Mouse (Mus musculus) lung, postnatal 36 days (tissue): ENCODE data around the gene Plxna1.

Experiments used
- DNase-seq: peaks from one replicate; pipeline ENCODE4 v3.0.0; 2022; ENCODE audit warnings: mixed read lengths

Plxna1 gene

GRCm38 (mm10) chr6:89360709-89361417, 1.6 kb downstream of the Plxna1 start:
- DNase-seq, result no peak

GRCm38 (mm10) chr6:89359771-89360708, 2.4 kb downstream of the Plxna1 start:
- no peak for DNase-seq

GRCm38 (mm10) chr6:89359192-89359591, 3.2 kb downstream of the Plxna1 start:
- DNase-seq, result no peak

DNA sequence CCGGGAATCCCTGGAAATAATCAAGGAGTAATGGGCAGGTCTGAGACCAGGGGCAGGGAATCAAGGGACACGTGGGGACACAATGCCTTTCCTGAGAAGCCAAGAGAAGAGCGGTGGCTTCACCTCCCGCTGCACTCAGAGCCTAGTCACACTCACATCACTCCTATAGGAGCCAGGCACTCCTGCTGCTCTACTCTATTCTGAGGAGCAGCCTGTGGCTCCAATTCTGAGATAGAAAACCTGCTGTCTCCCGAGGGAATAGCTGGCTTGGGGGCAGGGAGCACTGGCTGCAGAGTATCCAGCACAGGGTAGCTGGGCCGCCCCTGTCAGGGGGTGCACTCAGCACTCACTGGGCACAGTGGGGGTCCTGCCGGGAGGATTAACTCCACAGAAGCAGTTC, 6.8 kb downstream of the Plxna1 start:
- no peak for DNase-seq

- DNase-seq, result no peak
Measured at GRCm38 (mm10) chr6:89354726-89355125, 7.7 kb downstream of the Plxna1 start.

DNA sequence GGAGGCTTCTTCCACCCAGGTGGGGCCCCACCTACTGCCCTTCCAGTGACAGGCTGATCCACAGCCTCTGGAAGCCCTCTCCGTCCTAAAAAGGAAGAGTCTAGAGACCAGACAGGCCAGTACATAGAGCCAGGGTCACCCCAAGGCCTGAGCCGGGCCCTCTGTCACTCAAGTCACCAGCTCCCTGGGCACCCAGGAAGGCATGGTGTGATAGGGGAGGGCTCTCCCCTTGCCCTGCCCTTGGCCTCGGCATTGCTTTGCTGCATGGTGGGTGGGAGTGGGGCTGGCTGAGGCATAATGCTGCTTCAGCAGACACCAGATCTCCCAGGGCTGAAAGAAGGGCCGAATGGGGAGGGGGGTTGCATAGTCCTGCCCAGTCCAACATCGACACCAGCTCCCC, 8.3 kb downstream of the Plxna1 start:
- DNase-seq, result no peak

DNA sequence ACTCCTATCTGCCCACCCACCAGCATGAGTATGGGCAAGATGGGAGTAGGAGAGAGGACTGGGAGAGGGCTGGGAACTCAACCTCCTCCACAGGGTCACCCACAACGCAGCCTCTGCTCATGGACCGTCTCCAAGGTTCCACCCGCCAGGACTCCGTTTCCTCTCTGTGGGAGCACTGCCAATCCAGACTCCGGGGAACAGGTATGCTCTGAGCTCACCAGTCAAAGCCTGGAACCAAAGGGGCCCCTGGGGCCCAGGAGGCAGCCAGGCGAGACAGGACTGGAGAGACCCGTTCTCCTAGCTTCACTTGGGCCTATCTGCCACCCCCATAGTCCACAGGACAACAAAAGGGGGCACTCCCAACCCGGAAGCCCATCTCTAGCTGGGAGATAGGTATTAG, 9.3 kb downstream of the Plxna1 start:
- DNase-seq, result no peak

GRCm38 (mm10) chr6:89351441-89352137, 10.8 kb downstream of the Plxna1 start:
- peak; percentile 63 for DNase-seq

DNA sequence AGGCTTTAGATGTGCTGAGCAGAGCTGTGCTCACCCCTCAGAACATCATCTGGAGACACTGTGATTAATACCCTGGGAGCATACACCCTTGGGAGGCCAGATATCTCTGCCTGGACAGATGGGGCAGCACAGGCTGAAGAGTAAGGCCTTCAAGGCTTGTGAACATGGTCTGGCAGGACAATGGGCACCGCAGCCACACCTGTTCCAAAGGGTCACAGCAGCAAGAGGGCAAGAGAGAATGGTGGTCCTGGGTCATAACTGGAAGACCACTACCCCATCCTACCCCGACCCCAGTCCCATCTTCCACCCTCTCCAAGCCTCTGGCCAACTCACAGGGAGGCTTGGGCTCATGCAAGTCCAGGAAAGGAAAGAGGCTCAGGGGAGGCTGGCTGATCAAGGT, 11.9 kb downstream of the Plxna1 start:
- DNase-seq, result no peak

GRCm38 (mm10) chr6:89350037-89350515, 12.3 kb downstream of the Plxna1 start:
- DNase-seq, result peak; percentile 63

DNA sequence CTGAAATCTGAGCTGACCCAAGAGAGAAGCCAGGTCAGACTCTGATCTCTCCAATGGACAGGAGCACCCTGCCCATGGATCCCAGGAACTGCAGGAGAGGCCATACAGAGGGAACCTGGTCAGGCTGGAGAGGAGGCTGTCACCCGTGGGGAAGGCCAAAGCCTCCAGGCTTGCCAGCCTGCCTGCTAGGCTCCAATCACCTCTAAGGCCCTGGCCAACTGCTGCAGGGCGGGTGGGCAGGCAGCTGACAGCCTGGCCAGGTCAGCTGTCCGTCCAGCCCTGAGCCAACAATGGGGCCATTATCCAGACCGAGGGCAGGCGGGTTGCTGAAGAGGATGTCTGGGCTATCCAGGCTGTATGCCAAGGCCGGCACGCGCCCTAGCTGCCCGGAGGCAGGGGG, 14.1 kb downstream of the Plxna1 start:
- DNase-seq, result peak; percentile 56

DNA sequence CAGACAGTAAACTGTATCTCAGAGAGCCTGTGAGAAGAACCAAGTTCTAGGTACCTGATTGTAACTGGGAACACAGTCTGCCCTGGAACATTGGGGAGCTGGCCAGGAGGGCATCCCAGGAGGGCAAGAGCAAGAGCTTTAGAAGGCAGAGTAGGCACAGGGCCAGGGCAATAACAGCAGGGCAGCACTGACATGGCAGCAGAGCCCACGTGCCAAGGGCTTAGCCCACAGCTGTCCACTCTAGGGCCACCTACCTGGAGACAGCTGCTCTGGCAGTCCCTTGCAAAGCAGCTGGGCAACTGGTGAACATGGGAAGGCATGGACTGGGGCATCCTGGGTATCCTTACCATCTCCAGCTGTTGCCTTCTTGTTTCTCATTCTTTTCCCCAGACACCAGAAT, 14.6 kb downstream of the Plxna1 start:
- no peak for DNase-seq

- DNase-seq, result no peak
Measured at GRCm38 (mm10) chr6:89345855-89346254, 16.6 kb downstream of the Plxna1 start.

DNA sequence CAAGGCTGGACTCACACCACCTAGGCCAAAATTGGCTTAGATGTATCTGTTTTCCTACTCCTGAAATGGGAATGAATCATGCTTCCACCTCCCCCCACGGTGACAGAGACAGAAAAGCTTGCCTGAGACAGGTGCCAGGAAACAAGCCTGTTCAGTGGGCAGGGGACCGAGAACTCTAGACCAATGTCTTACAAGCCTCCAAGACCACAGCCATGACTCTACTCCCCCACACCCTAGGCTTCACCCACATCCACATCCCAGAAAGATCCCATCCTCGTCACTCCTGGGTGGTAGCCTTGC, 17.0 kb downstream of the Plxna1 start:
- no peak for DNase-seq

DNA sequence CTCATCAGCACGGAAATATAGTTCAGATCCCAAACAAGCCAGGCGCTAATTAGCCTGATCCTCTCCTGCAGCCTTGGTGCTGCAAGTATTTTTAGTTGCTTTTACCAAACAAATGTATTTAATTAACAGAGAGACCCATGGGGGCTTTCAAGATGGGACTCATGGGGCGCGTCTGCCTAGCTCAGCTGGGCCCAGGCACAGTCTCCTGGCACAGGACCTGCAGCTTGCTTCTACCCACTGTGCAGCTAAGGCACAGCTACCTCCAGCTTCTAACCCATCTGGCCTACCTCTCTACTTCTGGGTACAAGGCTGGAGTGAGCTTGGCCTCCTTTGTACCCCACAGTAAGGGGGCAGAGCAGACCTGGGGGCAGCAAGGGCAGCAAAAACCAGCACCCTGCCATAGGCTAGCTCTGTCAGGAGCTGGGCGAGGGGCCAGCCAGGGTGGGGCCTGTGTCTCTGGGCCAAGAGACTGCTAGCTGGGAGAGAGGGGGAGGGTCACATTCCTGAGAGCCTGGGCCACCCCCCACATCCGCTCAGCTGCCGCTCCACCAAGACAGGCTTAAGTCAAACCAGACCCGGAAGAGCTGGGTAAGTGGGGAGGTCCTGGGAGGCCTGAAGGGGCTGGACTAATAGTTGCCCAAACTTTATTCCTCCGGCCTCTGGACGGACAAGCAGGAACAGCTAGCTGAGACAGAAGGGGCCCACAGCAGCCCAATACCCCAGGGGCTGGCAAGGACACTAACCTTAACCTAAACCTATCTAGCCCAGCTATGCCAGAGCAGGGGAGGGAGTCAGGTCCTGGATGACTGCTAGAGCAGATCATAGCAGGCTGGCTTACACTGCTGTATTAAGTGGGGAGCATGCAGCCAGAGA, 17.6 kb downstream of the Plxna1 start:
- peak; percentile 96 for DNase-seq

- no peak for DNase-seq
Measured at GRCm38 (mm10) chr6:89341981-89342380, 20.4 kb downstream of the Plxna1 start.

GRCm38 (mm10) chr6:89339447-89339846, 23.0 kb downstream of the Plxna1 start:
- peak; percentile 49 for DNase-seq

GRCm38 (mm10) chr6:89338733-89339132, 23.7 kb downstream of the Plxna1 start:
- no peak for DNase-seq

DNA sequence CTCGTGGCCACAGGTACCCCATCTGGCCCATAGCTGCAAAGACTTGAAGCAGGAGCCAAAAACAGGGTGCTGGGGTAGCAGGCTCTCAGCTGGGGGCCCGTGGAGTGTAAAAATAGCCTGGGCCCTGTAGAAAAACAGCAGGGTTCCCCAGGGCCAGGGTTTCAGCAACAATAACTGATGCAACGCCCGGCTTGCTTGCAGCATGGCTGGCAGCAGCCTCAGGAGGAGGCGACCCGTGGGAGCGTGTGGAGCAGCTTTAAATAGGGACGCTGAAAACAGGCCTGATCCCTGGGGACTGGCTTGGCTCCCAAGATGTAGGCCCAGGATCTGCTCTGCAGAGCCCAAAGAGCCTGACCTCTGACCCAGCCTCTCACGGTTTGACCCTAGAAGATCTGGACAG, 24.8 kb downstream of the Plxna1 start:
- DNase-seq, result no peak

GRCm38 (mm10) chr6:89333964-89334702, 28.3 kb downstream of the Plxna1 start:
- no peak for DNase-seq

- DNase-seq, result no peak
Measured at GRCm38 (mm10) chr6:89330957-89331356, 31.5 kb downstream of the Plxna1 start.

DNA sequence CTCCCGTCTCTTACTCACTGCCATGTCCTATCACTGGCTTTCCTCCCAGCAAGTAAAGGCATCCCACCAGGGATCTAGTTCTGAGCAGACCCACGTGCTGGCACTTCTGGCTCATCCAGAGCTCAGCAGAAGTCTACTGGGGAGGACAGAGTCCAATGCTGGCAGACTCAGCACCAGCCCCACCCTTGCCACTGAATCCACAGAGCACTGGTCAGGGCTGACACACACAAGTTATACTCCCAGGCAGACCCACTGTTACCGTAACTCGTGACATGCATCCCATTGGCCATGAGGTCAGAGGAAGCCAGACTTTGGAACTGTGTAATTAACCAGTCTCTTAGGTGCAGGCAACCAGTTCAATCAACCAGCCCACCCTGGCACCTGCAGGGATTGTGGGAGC, 33.8 kb downstream of the Plxna1 start:
- no peak for DNase-seq
